Mouse (Mus musculus) limb, embryonic 14.5 days (tissue): Measurements from ENCODE around the gene Cmbl. TPM values are rescaled to one million over a fixed set of nuclear protein-coding genes. Genes with fewer than 3 reads are reported as not detected.

Experiments used
- ATAC-seq: fragments of 200-750 bp; cut with Nextera tagmentation; 2 replicates; pipeline ENCODE4 v1.8.0; 2017; ENCODE audit warnings: low read depth, moderate number of reproducible peaks, moderate TSS enrichment; ENCODE audit not compliant: low FRiP score
- DNase-seq: peaks from one replicate; pipeline ENCODE4 v3.0.0-alpha.2; 2015; ENCODE audit warnings: low spot score
- H3K27ac ChIP-seq: fragments of 300-500 bp; sonication (generic); replicated peaks from 2 replicates; pipeline ENCODE4 v1.5.1; 2014; ENCODE audit warnings: low read depth, mild to moderate bottlenecking, low read length, moderate library complexity, mixed read lengths
- H3K27me3 ChIP-seq: fragments of 300-500 bp; sonication (generic); 2 replicates; pipeline ENCODE4 v1.6.1; 2014; ENCODE audit warnings: low read length, mixed read lengths; ENCODE audit not compliant: control insufficient read depth, insufficient read depth
- H3K36me3 ChIP-seq: fragments of 300-500 bp; sonication (generic); 2 replicates; pipeline ENCODE4 v1.6.1; 2014; ENCODE audit warnings: mild to moderate bottlenecking, low read length, moderate library complexity, mixed read lengths; ENCODE audit not compliant: control insufficient read depth, insufficient read depth
- H3K4me1 ChIP-seq: fragments of 300-500 bp; sonication (generic); 2 replicates; pipeline ENCODE4 v1.6.1; 2014; ENCODE audit warnings: antibody characterized with exemption, low read length, mixed read lengths; ENCODE audit not compliant: control insufficient read depth, insufficient read depth
- H3K4me2 ChIP-seq: fragments of 300-500 bp; sonication (generic); replicated peaks from 2 replicates; pipeline ENCODE4 v1.6.1; 2014; ENCODE audit warnings: low read depth, mild to moderate bottlenecking, low read length, moderate library complexity; ENCODE audit not compliant: severe bottlenecking
- H3K4me3 ChIP-seq: fragments of 300-500 bp; sonication (generic); replicated peaks from 2 replicates; pipeline ENCODE4 v1.5.1; 2014; ENCODE audit warnings: low read length
- H3K9ac ChIP-seq: fragments of 300-500 bp; sonication (generic); 2 replicates; pipeline ENCODE4 v1.6.1; 2014; ENCODE audit warnings: mild to moderate bottlenecking, low read depth, low read length, moderate library complexity; ENCODE audit not compliant: severe bottlenecking
- H3K9me3 ChIP-seq: fragments of 300-500 bp; sonication (generic); 2 replicates; pipeline ENCODE4 v1.6.1; 2016; ENCODE audit warnings: low read length; ENCODE audit not compliant: control insufficient read depth
- POLR2A ChIP-seq: fragments of 200-500 bp; IDR thresholded peaks from 2 replicates; pipeline ENCODE4 v1.8.0; 2012; ENCODE audit warnings: inconsistent platforms, mild to moderate bottlenecking, moderate library complexity, borderline replicate concordance; ENCODE audit not compliant: insufficient read depth, insufficient read length; ENCODE audit errors: extremely low read depth
- WGBS: fragments of 180-500 bp; shearing (Covaris S2); extraction: QIAGEN DNeasy Blood & Tissue Kit; methylation state at CpG from one replicate; pipeline ENCODE4 v1.1.7; 2014; 5-methylcytosine and 5-hydroxymethylcytosine counted together
- polyA plus RNA-seq, 2 experiments: library from polyadenylated mRNA; depleted of rRNA in 1 of 2; stranded (reverse) in 1 of 2; unstranded in 1 of 2; fragments of >200 nt; fragmentation: Nextera tagmentation in 1 of 2; extraction: Ambion mirVana in 1 of 2; gene quantifications; 2 replicates each; pipeline versions ENCODE4 v1.2.1 to v1.2.3; 2012 to 2014

Gene Cmbl
- polyA plus RNA-seq, 2 experiments = 2.2 to 3.0 TPM

GRCm38 (mm10) chr15:31532331-31533021 lies 32.7 kb upstream of the Cmbl start:
- DNase-seq = no peak
- Histone ChIP-seq H3K9me3 (peaks cover 1% of the 10 kb centered on the region; the same call in 1 of the 2 replicates), H3K36me3 (no peaks in the 10 kb centered on the region; the same call in 1 of the 2 replicates), H3K27me3 (no peaks in the 10 kb centered on the region), H3K27ac (no peak overlapping the region), H3K4me2 (no peak overlapping the region), H3K9ac (no peak overlapping the region), H3K4me1 (peaks cover 9% of the 10 kb centered on the region), H3K4me3 (no peak overlapping the region)
- no peak for ATAC-seq
- 100% methylated on average over 2 of the region's 2 CpGs for WGBS
- TF ChIP-seq POLR2A = no peak

- DNase-seq = no peak
- Histone ChIP-seq H3K9me3 (no peaks in the 10 kb centered on the region), H3K4me1 (peaks cover 9% of the 10 kb centered on the region), H3K4me2 (no peak overlapping the region), H3K36me3 (no peaks in the 10 kb centered on the region), H3K4me3 (no peak overlapping the region), H3K27me3 (no peaks in the 10 kb centered on the region), H3K27ac (no peak overlapping the region), H3K9ac (no peak overlapping the region)
- no peak for TF ChIP-seq POLR2A
- 80% methylated on average over 2 of the region's 2 CpGs for WGBS
- no peak for ATAC-seq
These were observed 31.7 kb upstream of the Cmbl start for GRCm38 (mm10) chr15:31533529-31533928.

GRCm38 (mm10) chr15:31534421-31535258 lies 30.5 kb upstream of the Cmbl start:
- Histone ChIP-seq H3K4me3 (no peak overlapping the region), H3K27me3 (no peaks in the 10 kb centered on the region)
- no peak for ATAC-seq

GRCm38 (mm10) chr15:31535259-31535855 lies 29.8 kb upstream of the Cmbl start:
- ATAC-seq (no peak), DNase-seq (no peak)
- no peaks in the 10 kb centered on the region for H3K9me3 ChIP-seq
- H3K4me1 ChIP-seq = peaks cover 3% of the 10 kb centered on the region; the same call in 1 of the 2 replicates
- H3K27ac ChIP-seq = no peak overlapping the region
- H3K36me3 ChIP-seq = no peaks in the 10 kb centered on the region
- no peak overlapping the region for H3K4me3 ChIP-seq
- no peaks in the 10 kb centered on the region for H3K27me3 ChIP-seq
- no peak overlapping the region for H3K9ac ChIP-seq
- no peak overlapping the region for H3K4me2 ChIP-seq
- WGBS = 20% methylated on average over 8 of the region's 8 CpGs
- TF ChIP-seq POLR2A = no peak

More at GRCm38 (mm10) chr15:31534421-31535258, 30.5 kb upstream of the Cmbl start:
- TF ChIP-seq POLR2A = no peak
- WGBS = 82% methylated on average over 7 of the region's 7 CpGs
- no peaks in the 10 kb centered on the region for H3K9me3 ChIP-seq
- no peak overlapping the region for H3K9ac ChIP-seq
- H3K27ac ChIP-seq = no peak overlapping the region
- H3K4me1 ChIP-seq = 0 out of 2 replicates have a peak, but pooled peaks cover 3% of the 10 kb centered on the region
- no peaks in the 10 kb centered on the region for H3K36me3 ChIP-seq
- H3K4me2 ChIP-seq = no peak overlapping the region
- no peak for DNase-seq

GRCm38 (mm10) chr15:31536051-31536737 lies 29.0 kb upstream of the Cmbl start:
- WGBS = 34% methylated on average over 7 of the region's 7 CpGs
- no peaks in the 10 kb centered on the region for H3K27me3 ChIP-seq
- H3K9ac ChIP-seq = no peak overlapping the region
- no peak overlapping the region for H3K27ac ChIP-seq
- H3K4me3 ChIP-seq = no peak overlapping the region
- H3K36me3 ChIP-seq = no peaks in the 10 kb centered on the region
- DNase-seq (no peak), ATAC-seq (no peak)
- TF ChIP-seq POLR2A = no peak
- H3K4me2 ChIP-seq = no peak overlapping the region
- H3K9me3 ChIP-seq = no peaks in the 10 kb centered on the region
- peaks cover 3% of the 10 kb centered on the region; the same call in 1 of the 2 replicates for H3K4me1 ChIP-seq
